Mouse (Mus musculus) embryonic fibroblast, embryonic 13.5 days (primary cell): ENCODE measurements at regions not wholly inside any gene's neighbourhood (a gene's known extent, or its start where the extent isn't known, plus 50 kb on each side); places are given as distances from the start of the nearest gene placed in this dataset.

Experiments
- H3K27ac ChIP-seq: 2 replicates; pipeline ENCODE4 v1.5.1; 2012; ENCODE audit warnings: low read length, control low read depth, inconsistent platforms; ENCODE audit not compliant: insufficient read depth
- H3K4me1 ChIP-seq: 2 replicates; pipeline ENCODE4 v1.6.1; 2011; ENCODE audit warnings: low read length; ENCODE audit not compliant: control insufficient read depth, insufficient read depth
- H3K4me3 ChIP-seq: 2 replicates; pipeline ENCODE4 v1.5.1; 2011; ENCODE audit warnings: mild to moderate bottlenecking, control low read depth, low read length; ENCODE audit not compliant: insufficient read depth
- CTCF ChIP-seq: IDR thresholded peaks from 2 replicates; pipeline ENCODE4 v1.5.1; 2011; ENCODE audit warnings: mild to moderate bottlenecking, control low read depth, low read length, moderate library complexity, borderline replicate concordance; ENCODE audit not compliant: insufficient read depth
- POLR2A ChIP-seq: IDR thresholded peaks from 2 replicates; pipeline ENCODE4 v1.6.1; 2011; ENCODE audit warnings: low read depth, mild to moderate bottlenecking, control low read depth, low read length, moderate library complexity

GRCm38 (mm10) chr15:31827219-31827618 is 225.6 kb downstream of the Fam173b start:
- TF ChIP-seq CTCF: no peak
- TF ChIP-seq POLR2A: no peak
- H3K4me1 ChIP-seq: no peaks in the 10 kb centered on the region
- H3K27ac ChIP-seq: no peak overlapping the region
- no peak overlapping the region for H3K4me3 ChIP-seq

- H3K27ac ChIP-seq: no peak overlapping the region
- H3K4me1 ChIP-seq: no peaks in the 10 kb centered on the region
- no peak overlapping the region for H3K4me3 ChIP-seq
- TF ChIP-seq POLR2A (no peak), CTCF (no peak)
Measured at GRCm38 (mm10) chr15:31841519-31841918, 239.9 kb downstream of the Fam173b start.

- H3K27ac ChIP-seq: no peak overlapping the region
- TF ChIP-seq POLR2A (no peak), CTCF (no peak)
Measured at GRCm38 (mm10) chr15:31854764-31855163, 253.1 kb downstream of the Fam173b start.

GRCm38 (mm10) chr15:31855188-31855587 is 253.5 kb downstream of the Fam173b start:
- Histone ChIP-seq H3K27ac (no peak overlapping the region), H3K4me1 (no peaks in the 10 kb centered on the region), H3K4me3 (no peak overlapping the region)
- TF ChIP-seq POLR2A: no peak
- TF ChIP-seq CTCF: no peak

More at GRCm38 (mm10) chr15:31854764-31855163, 253.1 kb downstream of the Fam173b start:
- no peak overlapping the region for H3K4me3 ChIP-seq
- no peaks in the 10 kb centered on the region for H3K4me1 ChIP-seq

- TF ChIP-seq CTCF: no peak
- no peak for TF ChIP-seq POLR2A
- Histone ChIP-seq H3K27ac (no peak overlapping the region), H3K4me1 (peaks cover 8% of the 10 kb centered on the region; the same call in 1 of the 2 replicates), H3K4me3 (no peak overlapping the region)
Measured at GRCm38 (mm10) chr15:31869100-31869499, 267.4 kb downstream of the Fam173b start.

GRCm38 (mm10) chr15:31869673-31870417 is 268.2 kb downstream of the Fam173b start:
- TF ChIP-seq POLR2A: no peak
- no peak for TF ChIP-seq CTCF
- Histone ChIP-seq H3K27ac (no peak overlapping the region), H3K4me3 (no peak overlapping the region), H3K4me1 (peaks cover 8% of the 10 kb centered on the region; the same call in 1 of the 2 replicates)

- peaks cover under 1% of the 10 kb centered on the region; the same call in 1 of the 2 replicates for H3K4me1 ChIP-seq
- TF ChIP-seq POLR2A (no peak), CTCF (no peak)
- no peak overlapping the region for H3K27ac ChIP-seq
- H3K4me3 ChIP-seq: no peak overlapping the region
Measured at GRCm38 (mm10) chr15:31875436-31875835, 273.8 kb downstream of the Fam173b start.

- TF ChIP-seq POLR2A: no peak
- TF ChIP-seq CTCF: no peak
- no peaks in the 10 kb centered on the region for H3K4me1 ChIP-seq
- H3K27ac ChIP-seq: no peak overlapping the region
- no peak overlapping the region for H3K4me3 ChIP-seq
Measured at GRCm38 (mm10) chr15:31880479-31880878, 278.8 kb downstream of the Fam173b start.

- Histone ChIP-seq H3K27ac (no peak overlapping the region), H3K4me1 (no peaks in the 10 kb centered on the region), H3K4me3 (no peak overlapping the region)
- no peak for TF ChIP-seq POLR2A
- TF ChIP-seq CTCF: no peak
Measured at GRCm38 (mm10) chr15:31882331-31882730, 280.7 kb downstream of the Fam173b start.

- H3K4me3 ChIP-seq: no peak overlapping the region
- H3K27ac ChIP-seq: no peak overlapping the region
- no peaks in the 10 kb centered on the region for H3K4me1 ChIP-seq
- TF ChIP-seq POLR2A (no peak), CTCF (no peak)
Measured at GRCm38 (mm10) chr15:31883516-31883915, 281.9 kb downstream of the Fam173b start.
